Mouse (Mus musculus) spleen, postnatal 14 days (tissue): ENCODE data around the gene Zfp664.

Experiments used
- DNase-seq, 2 experiments: peaks; one replicate each; pipeline ENCODE4 v3.0.0; 2021 to 2022; ENCODE audit warnings: low spot score in 2 of 2

Zfp664 gene

GRCm38 (mm10) chr5:124922356-124923352 lies 60.2 kb downstream of the Zfp664 start:
- DNase-seq = no peak

DNA sequence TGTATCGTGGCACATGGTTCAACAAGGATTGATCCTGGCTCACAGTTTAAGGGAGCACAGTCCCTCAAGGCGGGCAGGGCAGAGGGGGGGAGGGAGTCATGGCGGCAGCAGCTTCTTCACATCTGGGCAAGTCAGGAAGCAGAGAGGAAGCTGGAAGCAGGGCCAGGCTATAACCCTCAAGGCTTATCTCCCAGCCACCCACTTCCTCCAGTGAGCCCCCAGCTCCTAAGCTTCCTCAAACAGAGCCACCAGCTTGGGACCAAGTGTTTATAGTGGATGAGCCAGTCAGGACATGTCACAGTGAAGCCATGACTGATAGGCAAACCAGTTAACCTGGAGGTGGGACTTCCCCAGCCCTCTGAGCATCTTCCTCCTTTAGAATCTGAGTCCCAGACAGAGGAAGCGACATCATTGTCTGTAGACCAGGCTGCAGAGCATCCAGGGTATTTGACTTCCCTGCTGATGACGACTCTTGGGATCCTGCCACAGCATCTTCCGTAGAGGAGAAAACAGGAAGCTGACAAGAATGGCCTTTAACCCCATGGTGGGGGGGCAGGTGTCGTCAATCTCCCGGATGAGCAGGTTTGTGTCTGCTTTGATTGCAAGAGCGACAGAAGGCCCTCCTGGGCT lies 67.0 kb downstream of the Zfp664 start:
- no peak for DNase-seq

- DNase-seq = peak in 1 of 2 experiments; percentile 41
Observed at GRCm38 (mm10) chr5:124930055-124930439, 67.6 kb downstream of the Zfp664 start.

- DNase-seq = no peak
Observed at GRCm38 (mm10) chr5:124930603-124931002, 68.1 kb downstream of the Zfp664 start.

GRCm38 (mm10) chr5:124931076-124931475 lies 68.6 kb downstream of the Zfp664 start:
- DNase-seq = no peak

DNA sequence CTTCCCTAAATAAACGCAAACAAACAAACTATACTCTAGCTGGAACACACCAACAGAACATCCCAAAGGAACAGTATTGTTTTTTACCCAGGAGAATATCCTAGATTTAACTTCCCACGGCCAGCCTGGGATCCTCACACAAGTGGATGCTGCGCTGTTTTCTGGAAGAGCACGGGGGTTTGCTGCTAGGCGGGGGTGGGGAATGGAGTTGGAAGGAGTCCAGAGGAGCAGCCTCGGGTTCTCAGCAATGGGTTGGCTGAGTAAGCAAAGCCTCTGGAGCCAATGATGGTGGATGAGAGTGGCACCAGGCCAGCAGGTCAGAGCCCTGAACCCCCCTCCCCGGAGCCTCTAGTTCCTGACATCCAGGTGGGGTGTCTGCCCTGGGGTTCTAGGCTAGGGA lies 72.1 kb downstream of the Zfp664 start:
- DNase-seq = no peak

- no peak for DNase-seq
Observed at GRCm38 (mm10) chr5:124943181-124943792, 80.8 kb downstream of the Zfp664 start.

DNA sequence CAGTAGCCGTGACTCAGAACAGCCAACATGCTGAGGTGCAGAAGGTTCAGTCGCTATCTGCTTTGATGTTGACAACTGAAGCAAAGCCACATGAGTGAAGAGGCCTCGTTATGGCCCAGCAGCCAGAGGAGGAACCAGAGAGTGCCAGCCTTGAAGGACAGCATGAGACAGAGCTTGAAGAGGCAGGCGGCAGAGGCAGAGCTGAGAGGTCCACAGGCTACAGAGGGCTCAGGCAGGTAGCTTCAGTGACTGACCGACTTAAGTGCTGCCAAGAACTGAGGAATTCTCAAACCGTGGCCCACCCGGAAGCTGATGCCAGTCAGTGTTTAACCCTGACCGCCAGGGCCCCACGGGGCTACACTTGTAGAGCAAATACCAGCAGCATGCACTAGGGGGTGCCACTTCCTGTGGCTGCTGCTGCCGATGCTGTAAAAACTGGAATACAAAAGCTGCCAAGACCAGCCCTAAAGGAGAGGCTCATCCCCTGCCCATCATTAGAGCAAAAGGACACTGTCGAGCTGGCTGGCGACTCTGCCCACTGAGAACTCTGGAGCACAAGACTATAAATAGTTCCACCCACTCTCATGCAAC lies 81.4 kb downstream of the Zfp664 start:
- DNase-seq = peak; percentile 24 to 57

DNA sequence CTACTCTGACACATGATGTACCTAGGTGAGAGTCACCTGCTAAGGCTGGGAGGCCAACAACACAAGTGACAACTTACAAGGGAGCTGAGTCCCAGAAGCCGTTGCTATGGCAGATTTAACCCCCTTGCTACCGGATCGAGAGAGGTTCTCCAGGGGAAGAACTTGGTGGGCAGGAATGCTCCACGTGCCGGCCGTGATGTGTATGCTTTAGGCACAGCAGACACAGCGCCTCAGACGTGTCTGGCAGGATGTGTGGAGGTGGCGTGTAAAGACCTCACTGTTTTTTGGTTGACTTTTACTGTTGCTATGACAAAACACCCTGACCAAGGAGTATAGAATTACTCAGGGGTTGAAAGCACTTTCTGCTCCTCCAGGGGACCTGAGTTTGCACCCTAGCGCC lies 81.9 kb downstream of the Zfp664 start:
- DNase-seq = no peak

- DNase-seq = no peak
Observed at GRCm38 (mm10) chr5:124945046-124945445, 82.6 kb downstream of the Zfp664 start.

DNA sequence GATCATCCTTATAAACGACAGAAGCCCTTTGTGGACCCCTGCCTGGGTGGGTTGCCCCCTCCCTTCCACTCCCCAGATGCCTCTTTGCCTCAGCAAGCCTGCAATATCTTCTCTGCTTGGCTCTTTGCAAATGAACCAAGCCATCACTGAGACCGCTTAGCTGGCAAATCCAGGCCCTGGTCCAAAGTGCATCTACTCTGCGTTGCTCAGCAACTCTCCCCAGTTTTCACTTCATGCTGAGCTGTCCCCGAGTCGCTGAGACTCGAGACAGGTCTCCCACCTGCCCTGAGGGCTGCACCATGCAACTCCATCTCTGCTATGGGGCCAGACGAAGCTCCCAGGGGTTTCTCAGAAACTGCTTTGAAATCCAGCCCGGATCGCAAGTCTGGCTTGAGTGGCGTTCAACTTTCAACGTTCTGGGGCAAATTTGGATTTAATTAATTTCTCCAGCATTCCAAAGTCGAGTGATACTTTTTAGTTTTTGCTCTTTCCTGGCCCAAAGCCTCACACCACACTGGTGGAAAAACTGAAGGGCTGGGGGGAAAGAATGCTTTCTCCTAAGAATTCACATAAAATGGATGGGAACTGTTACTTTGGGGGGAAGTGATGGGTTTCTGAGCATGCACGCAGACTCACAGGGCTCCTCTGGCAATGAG lies 88.3 kb downstream of the Zfp664 start:
- no peak for DNase-seq

DNA sequence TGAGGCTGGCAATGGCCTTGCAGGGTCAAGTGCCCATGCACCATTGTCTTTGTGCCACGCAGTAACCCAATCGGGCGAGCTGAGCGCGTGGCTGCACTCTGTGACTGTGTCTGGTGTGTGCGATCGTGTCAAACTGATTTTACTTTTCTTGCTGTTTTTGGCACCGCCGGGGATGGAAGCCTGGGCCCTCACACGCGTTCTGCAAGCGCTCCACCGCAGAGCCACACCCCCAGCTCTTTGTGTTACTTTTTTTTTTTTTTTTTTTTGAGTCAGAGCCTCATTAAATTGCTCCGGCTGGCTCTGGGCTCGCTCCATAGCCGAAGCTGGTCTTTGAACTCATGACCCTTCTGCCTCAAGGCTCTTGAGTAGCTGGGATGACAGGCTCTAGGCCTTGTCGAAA lies 88.8 kb downstream of the Zfp664 start:
- no peak for DNase-seq
